25 mouse cellular contexts compared by ENCODE assay signal in genomic region chr10:122616385-122616784, GRCm38 (mm10).
DNase-seq lines count a peak whose midpoint lies in the region; ATAC-seq and TF ChIP-seq lines count a peak whose summit lies in the region.
"Had no signal": no experiment of that assay in that cellular context is flagged by ENCODE, and none has a peak within 500 bp of the region (broad histone marks: within the 10 kb centered on the region; RNA-seq: fewer than 3 reads in every experiment).

No protein-coding gene starts in this region.

- H3K4me1 ChIP-seq in hindbrain, postnatal 0 days (ENCODE audit: insufficient read depth, low read length) = no peaks in the 10 kb centered on the region
- peaks cover 7% of the 10 kb centered on the region for H3K4me1 ChIP-seq in hindbrain, embryonic 10.5 days (replicated peaks)
- no peaks in the 10 kb centered on the region for H3K4me1 ChIP-seq in lung, postnatal 0 days (ENCODE audit: insufficient read depth, low read depth, low read length)

- H3K4me2 ChIP-seq in hindbrain, postnatal 0 days (ENCODE audit: low read depth, low read length) = no peak overlapping the region
- H3K4me2 ChIP-seq in lung, postnatal 0 days (replicated peaks; ENCODE audit: low read depth, low read length) = no peak overlapping the region
- H3K4me2 ChIP-seq: forebrain, embryonic 13.5 days; heart, embryonic 13.5 days; hindbrain, embryonic 13.5 days had no signal

- no peak for TF ChIP-seq CTCF in hindbrain, postnatal 0 days (IDR thresholded peaks at IDR 0.05; ENCODE audit: low read depth)
- no peak for TF ChIP-seq CTCF in lung, postnatal 0 days (IDR thresholded peaks at IDR 0.05)

- ATAC-seq in hindbrain, postnatal 0 days = peak; percentile 59
- ATAC-seq in lung, postnatal 0 days = peak; percentile 35
- ATAC-seq: activated CD4-positive, CD25-positive, alpha-beta regulatory T cell, adult 4 months; forebrain, embryonic 13.5 days; forebrain, embryonic 16.5 days had no signal

- no peaks in the 10 kb centered on the region for H3K9me3 ChIP-seq in hindbrain, postnatal 0 days (ENCODE audit: low read length)
- no peaks in the 10 kb centered on the region for H3K9me3 ChIP-seq in hindbrain, embryonic 10.5 days
- no peaks in the 10 kb centered on the region for H3K9me3 ChIP-seq in lung, postnatal 0 days (ENCODE audit: low read length)
- H3K9me3 ChIP-seq: forebrain, embryonic 10.5 days; forebrain, embryonic 13.5 days; heart, embryonic 10.5 days; hindbrain, embryonic 13.5 days had no signal

- no peak for TF ChIP-seq EP300 in lung, postnatal 0 days (IDR thresholded peaks at IDR 0.05)

- no peak overlapping the region for H3K4me3 ChIP-seq in hindbrain, postnatal 0 days (ENCODE audit: low read length)
- H3K4me3 ChIP-seq in hindbrain, embryonic 10.5 days = no peak overlapping the region
- H3K4me3 ChIP-seq in lung, postnatal 0 days (ENCODE audit: low read depth, low read length) = no peak overlapping the region
- H3K4me3 ChIP-seq: forebrain, embryonic 10.5 days; forebrain, embryonic 13.5 days; heart, adult 2 months; heart, embryonic 10.5 days; heart, embryonic 13.5 days; hindbrain, embryonic 13.5 days had no signal

- peak; percentile 41 to 62 for DNase-seq in cerebellum, postnatal 10 days
- DNase-seq in cerebellum, adult 18-20 months = no peak
- peak; percentile 36 for DNase-seq in hindbrain, postnatal 0 days (ENCODE audit: low spot score)
- DNase-seq in hindbrain, embryonic 10.5 days (ENCODE audit: low spot score) = no peak
- no peak for DNase-seq in lung, postnatal 0 days (ENCODE audit: low spot score)
- DNase-seq in lung, adult 18-20 months = no peak
- peak; percentile 68 for DNase-seq in retina, postnatal 1 day
- no peak for DNase-seq in retina, embryonic 14.5 days (ENCODE audit: low spot score)
- DNase-seq: adrenal gland, adult 8-10 months; adrenal gland, postnatal 25 days; cerebellum, adult 11-12 months; cerebellum, adult 9-10 months; cerebellum, postnatal 36 days; gastrocnemius, postnatal 10 days; gastrocnemius, postnatal 36 days; heart, adult 2 months; heart, postnatal 14 days; heart, postnatal 4 days had no signal

- no peak overlapping the region for H3K9ac ChIP-seq in hindbrain, postnatal 0 days (replicated peaks; ENCODE audit: low read length)
- H3K9ac ChIP-seq in lung, postnatal 0 days (replicated peaks; ENCODE audit: low read depth) = no peak overlapping the region
- H3K9ac ChIP-seq: forebrain, embryonic 13.5 days; heart, embryonic 13.5 days; hindbrain, embryonic 13.5 days had no signal

- no peak overlapping the region for H3K27ac ChIP-seq in hindbrain, postnatal 0 days
- no peak overlapping the region for H3K27ac ChIP-seq in hindbrain, embryonic 10.5 days
- no peak overlapping the region for H3K27ac ChIP-seq in lung, postnatal 0 days (ENCODE audit: low read length)
- H3K27ac ChIP-seq: forebrain, embryonic 10.5 days; forebrain, embryonic 13.5 days; heart, adult 2 months; heart, embryonic 10.5 days; heart, embryonic 13.5 days; hindbrain, embryonic 13.5 days had no signal

- WGBS in hindbrain, postnatal 0 days = 47% methylated on average over 6 of the region's 6 CpGs
- 87% methylated on average over 6 of the region's 6 CpGs for WGBS in hindbrain, embryonic 10.5 days
- WGBS in lung, postnatal 0 days = 62% methylated on average over 6 of the region's 6 CpGs

- no peaks in the 10 kb centered on the region for H3K36me3 ChIP-seq in hindbrain, postnatal 0 days (ENCODE audit: insufficient read depth, low read length)
- H3K36me3 ChIP-seq in hindbrain, embryonic 10.5 days = no peaks in the 10 kb centered on the region
- no peaks in the 10 kb centered on the region for H3K36me3 ChIP-seq in lung, postnatal 0 days (ENCODE audit: insufficient read depth, low read length)
- H3K36me3 ChIP-seq: forebrain, embryonic 10.5 days; heart, embryonic 10.5 days; heart, embryonic 13.5 days; hindbrain, embryonic 13.5 days had no signal

- no peaks in the 10 kb centered on the region for H3K27me3 ChIP-seq in hindbrain, postnatal 0 days (ENCODE audit: insufficient read depth, low read length)
- no peaks in the 10 kb centered on the region for H3K27me3 ChIP-seq in hindbrain, embryonic 10.5 days (ENCODE audit: insufficient read depth, poor library complexity, severe bottlenecking)
- H3K27me3 ChIP-seq in lung, postnatal 0 days (replicated peaks; ENCODE audit: insufficient read depth, low read length) = no peaks in the 10 kb centered on the region
- H3K27me3 ChIP-seq: forebrain, embryonic 13.5 days; heart, embryonic 13.5 days; hindbrain, embryonic 13.5 days had no signal

Comparison
In these comparisons a context has a peak if more than half of its experiments do, and no peak if none do; other contexts are left out.
1. DNase-seq: peak in cerebellum, postnatal 10 days (2 of 2), hindbrain, postnatal 0 days (single experiment) and retina, postnatal 1 day (single experiment); none in cerebellum, adult 18-20 months (0 of 2), hindbrain, embryonic 10.5 days (single experiment), lung, postnatal 0 days (single experiment), lung, adult 18-20 months (0 of 2) and retina, embryonic 14.5 days (single experiment).